Mouse (Mus musculus) small intestine, adult 2 months (tissue): Measurements from ENCODE around the gene Pianp. TPM values are rescaled to one million over a fixed set of nuclear protein-coding genes. Genes with fewer than 3 reads are reported as not detected.

ENCODE experiments used
- H3K27ac ChIP-seq: fragments of 200-500 bp; 2 replicates; pipeline ENCODE4 v1.5.1; 2012; ENCODE audit warnings: low read depth, low read length, control low read depth, inconsistent platforms; ENCODE audit not compliant: insufficient read depth
- H3K27me3 ChIP-seq: fragments of 200-500 bp; 2 replicates; pipeline ENCODE4 v1.6.1; 2012; ENCODE audit warnings: mild to moderate bottlenecking, moderate library complexity, low read length, inconsistent platforms; ENCODE audit not compliant: control insufficient read depth, insufficient read depth
- H3K36me3 ChIP-seq: fragments of 200-500 bp; 2 replicates; pipeline ENCODE4 v1.6.1; 2012; ENCODE audit warnings: mild to moderate bottlenecking, low read length, control low read depth, inconsistent platforms; ENCODE audit not compliant: control insufficient read depth, insufficient read depth
- H3K4me1 ChIP-seq: fragments of 200-500 bp; 2 replicates; pipeline ENCODE4 v1.6.1; 2012; ENCODE audit warnings: low read length, inconsistent platforms, mixed read lengths; ENCODE audit not compliant: control insufficient read depth, insufficient read depth, insufficient read length
- H3K4me3 ChIP-seq: fragments of 200-500 bp; 2 replicates; pipeline ENCODE4 v1.5.1; 2012; ENCODE audit warnings: low read depth, mild to moderate bottlenecking, control low read depth, inconsistent platforms, low read length, moderate library complexity
- CTCF ChIP-seq: fragments of 200-500 bp; IDR thresholded peaks from 2 replicates; pipeline ENCODE4 v1.5.1; 2012; ENCODE audit warnings: low read depth, mild to moderate bottlenecking, control low read depth, inconsistent platforms, low read length, moderate library complexity, mixed read lengths; ENCODE audit not compliant: insufficient replicate concordance, insufficient read length; ENCODE audit errors: extremely low read depth
- POLR2A ChIP-seq: fragments of 200-500 bp; IDR thresholded peaks from 2 replicates; pipeline ENCODE4 v1.6.1; 2012; ENCODE audit warnings: low read depth, mild to moderate bottlenecking, control low read depth, inconsistent platforms, low read length, moderate library complexity
- WGBS: fragments of 180-500 bp; shearing (Covaris S2); methylation state at CpG from one replicate; pipeline ENCODE4 v1.1.7; 2018; 5-methylcytosine and 5-hydroxymethylcytosine counted together
- polyA plus RNA-seq: library from polyadenylated mRNA; depleted of rRNA; stranded (reverse); fragments of >200 nt; gene quantifications from 2 replicates; pipeline ENCODE4 v1.2.3, GENCODE M21; 2012

Pianp gene
- polyA plus RNA-seq, 1 experiment, result 5.0 TPM

DNA sequence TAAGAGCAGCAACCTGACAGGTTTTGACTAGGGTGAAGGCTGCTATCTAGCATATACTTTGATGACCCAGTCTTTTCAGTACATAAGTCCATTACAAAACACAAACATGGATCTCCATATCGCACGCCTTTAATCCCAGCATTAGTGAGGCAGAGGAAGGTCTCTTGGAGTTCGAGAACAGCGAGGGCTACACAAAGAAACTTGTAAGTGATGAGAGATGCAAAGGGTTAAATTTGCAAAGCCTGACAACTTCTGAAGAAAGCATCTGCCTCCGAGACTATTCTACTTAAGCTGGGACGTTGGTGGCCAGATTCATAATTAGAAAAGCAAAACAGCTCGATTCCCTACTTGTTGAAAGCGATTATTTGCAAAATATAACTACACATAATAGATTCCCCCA is 42.6 kb downstream of the Pianp start:
- Histone ChIP-seq H3K27ac (peak overlapping the region; percentile 5; the same call in 1 of the 2 replicates), H3K4me1 (peaks cover 4% of the 10 kb centered on the region; the same call in 1 of the 2 replicates), H3K36me3 (peaks cover 29% of the 10 kb centered on the region), H3K4me3 (no peak overlapping the region; the same call in 1 of the 2 replicates), H3K27me3 (no peaks in the 10 kb centered on the region)
- WGBS, result 6% methylated on average over 8 of the region's 8 CpGs
- TF ChIP-seq POLR2A, result no peak
- TF ChIP-seq CTCF, result no peak

DNA sequence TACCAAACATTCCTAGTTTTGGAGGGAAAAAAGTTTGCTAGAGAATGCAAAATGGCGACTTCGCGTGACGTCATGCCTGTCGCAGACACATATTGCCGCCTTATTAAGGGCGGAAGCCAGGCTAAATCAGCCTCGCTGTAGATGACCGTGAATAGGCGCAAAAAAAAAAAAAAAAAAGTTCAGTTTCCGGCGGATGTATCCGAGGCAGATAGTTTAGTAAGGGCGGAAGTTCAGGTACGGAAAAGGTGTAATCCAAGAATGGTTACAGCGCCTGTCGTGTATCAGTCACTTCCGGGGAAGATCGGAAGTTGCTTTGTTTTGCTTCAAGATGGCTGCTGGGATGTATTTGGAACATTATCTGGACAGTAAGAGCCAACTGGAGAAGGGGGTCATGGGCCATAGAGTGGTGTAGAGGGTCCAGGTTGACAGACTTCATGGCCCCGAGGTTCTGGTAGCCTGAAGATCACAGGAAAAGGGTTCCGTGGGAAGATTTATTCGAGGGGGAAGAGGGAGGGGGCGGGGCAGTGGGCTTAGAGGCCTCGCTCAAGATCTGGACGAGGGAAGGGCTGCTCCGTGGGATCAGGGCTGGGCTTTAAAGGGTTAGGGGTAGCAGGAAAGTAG is 43.1 kb downstream of the Pianp start, which contains the start of gene Ing4:
Gene Ing4, plus strand, starts transcription at position 228 of the 621 bp plus-strand sequence.
- Histone ChIP-seq H3K4me1 (peaks cover 4% of the 10 kb centered on the region; the same call in 1 of the 2 replicates), H3K27me3 (no peaks in the 10 kb centered on the region), H3K27ac (peak within 1 kb of the TSS; percentile 5; the same call in 1 of the 2 replicates), H3K4me3 (peak within 1 kb of the TSS; percentile 77), H3K36me3 (peaks cover 29% of the 10 kb centered on the region)
- TF ChIP-seq CTCF (no peak), POLR2A (no peak)
- WGBS, result under 1% methylated on average over 26 of the region's 26 CpGs

DNA sequence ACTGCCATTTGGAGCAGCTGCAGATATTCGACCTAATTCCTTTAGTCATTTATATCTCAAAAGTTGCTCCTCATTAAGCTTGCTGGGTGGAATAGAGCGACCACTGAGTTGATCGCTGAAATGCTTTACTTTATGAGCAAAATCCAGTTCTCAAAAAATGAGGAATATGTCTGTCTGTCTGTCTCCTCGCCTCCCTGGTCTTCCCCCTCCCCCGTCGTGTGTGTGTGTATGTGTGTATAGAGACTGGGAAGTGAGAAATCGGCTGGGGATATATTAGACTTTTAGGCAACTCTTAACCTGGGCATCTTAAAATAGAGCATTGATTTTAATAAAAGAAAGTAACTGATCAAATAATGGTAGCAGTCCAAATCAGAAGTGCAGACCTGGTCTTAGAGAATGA is 43.7 kb downstream of the Pianp start:
- Histone ChIP-seq H3K4me1 (peaks cover 4% of the 10 kb centered on the region; the same call in 1 of the 2 replicates), H3K4me3 (peak overlapping the region; percentile 77), H3K27ac (no peak overlapping the region), H3K36me3 (peaks cover 28% of the 10 kb centered on the region), H3K27me3 (no peaks in the 10 kb centered on the region)
- WGBS, result 6% methylated on average over 7 of the region's 7 CpGs
- TF ChIP-seq CTCF, result no peak
- TF ChIP-seq POLR2A, result no peak

DNA sequence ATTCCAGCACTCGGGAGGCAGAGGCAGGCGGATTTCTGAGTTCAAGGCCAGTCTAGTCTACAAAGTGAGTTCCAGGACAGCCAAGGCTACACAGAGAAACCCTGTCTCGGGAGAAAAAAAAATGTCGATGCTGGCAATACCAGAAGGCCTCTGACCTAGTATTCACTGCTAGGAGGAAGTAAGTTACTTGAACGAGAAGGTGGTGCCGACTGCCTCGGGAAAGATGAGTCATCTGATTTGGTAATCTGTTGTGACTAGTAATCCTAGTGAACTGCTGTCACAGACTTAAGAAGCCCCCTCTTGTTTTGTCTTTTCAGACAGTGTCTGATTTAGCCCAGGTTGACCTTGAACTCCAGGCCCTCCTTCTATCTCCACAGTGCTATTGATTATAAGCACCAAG is 44.6 kb downstream of the Pianp start:
- 29% methylated on average over 7 of the region's 7 CpGs for WGBS
- TF ChIP-seq POLR2A, result no peak
- TF ChIP-seq CTCF, result no peak
- H3K27ac ChIP-seq, result peak overlapping the region; percentile 71
- no peaks in the 10 kb centered on the region for H3K27me3 ChIP-seq
- H3K4me3 ChIP-seq, result no peak overlapping the region
- peaks cover 20% of the 10 kb centered on the region for H3K36me3 ChIP-seq
- peaks cover 4% of the 10 kb centered on the region; the same call in 1 of the 2 replicates for H3K4me1 ChIP-seq

DNA sequence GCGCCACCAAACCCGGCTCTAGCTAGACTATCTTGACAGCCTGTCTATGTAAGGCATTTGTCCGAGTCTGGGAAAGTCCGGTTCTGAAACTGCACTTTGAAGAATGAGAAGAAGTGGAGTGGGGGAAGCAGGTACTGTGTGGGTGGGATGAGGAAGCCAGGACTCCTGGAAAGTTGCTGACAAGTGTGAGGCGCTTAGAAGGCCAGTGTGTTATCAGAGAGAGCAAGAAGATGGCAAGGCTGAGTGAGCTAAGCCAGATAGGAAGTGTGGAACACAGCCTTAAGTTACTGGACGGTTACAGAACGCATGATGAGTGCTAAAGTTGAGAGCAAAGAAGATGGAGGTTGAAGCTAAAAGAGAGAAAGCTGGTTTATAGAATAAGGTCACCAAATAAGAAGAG is 45.6 kb downstream of the Pianp start:
- no peak overlapping the region for H3K4me3 ChIP-seq
- TF ChIP-seq CTCF (no peak), POLR2A (no peak)
- WGBS, result 87% methylated on average over 7 of the region's 7 CpGs
- H3K36me3 ChIP-seq, result peaks cover 20% of the 10 kb centered on the region
- H3K27me3 ChIP-seq, result no peaks in the 10 kb centered on the region
- H3K27ac ChIP-seq, result no peak overlapping the region
- H3K4me1 ChIP-seq, result peaks cover 4% of the 10 kb centered on the region; the same call in 1 of the 2 replicates

DNA sequence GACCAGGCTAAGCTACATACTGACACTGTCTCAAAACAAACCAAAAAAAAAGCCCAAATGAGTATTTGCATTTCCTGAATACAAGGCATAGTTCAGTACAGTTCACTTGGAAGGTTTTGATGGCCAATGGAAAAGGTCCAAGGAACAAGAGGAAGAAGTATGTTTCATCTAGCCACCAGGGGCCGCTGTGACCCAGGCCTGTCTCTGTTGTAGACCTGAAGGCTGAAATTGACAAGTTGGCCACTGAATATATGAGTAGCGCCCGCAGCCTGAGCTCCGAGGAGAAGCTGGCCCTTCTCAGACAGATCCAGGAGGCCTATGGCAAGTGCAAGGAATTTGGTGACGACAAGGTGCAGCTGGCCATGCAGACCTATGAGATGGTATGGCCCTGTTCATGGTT is 50.2 kb downstream of the Pianp start:
- Histone ChIP-seq H3K4me1 (no peaks in the 10 kb centered on the region), H3K36me3 (peaks cover 55% of the 10 kb centered on the region), H3K4me3 (no peak overlapping the region), H3K27me3 (no peaks in the 10 kb centered on the region), H3K27ac (no peak overlapping the region)
- 20% methylated on average over 5 of the region's 5 CpGs for WGBS
- TF ChIP-seq CTCF (peak; percentile 91; the same call in 1 of the 2 replicates), POLR2A (no peak; the same call in 1 of the 2 replicates)

DNA sequence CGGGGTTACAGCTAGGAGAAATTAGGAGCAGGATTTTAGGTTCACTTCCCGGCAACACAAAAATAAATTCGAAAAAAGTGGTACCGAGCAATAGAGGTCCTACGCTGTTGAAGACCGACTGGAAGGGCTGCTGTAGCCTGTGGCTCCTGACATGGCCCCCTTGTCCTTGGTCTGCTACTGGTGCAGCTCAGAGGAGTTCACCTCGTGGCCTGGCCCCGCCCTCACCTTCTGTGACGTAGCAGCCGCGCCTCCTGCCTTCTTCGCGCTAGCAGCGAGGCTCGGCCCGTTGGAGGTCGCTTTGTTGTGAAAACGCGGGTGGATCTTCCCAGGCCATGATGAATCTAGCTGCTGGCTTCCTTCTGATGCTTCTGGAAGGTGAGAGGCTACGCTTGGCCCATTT is 53.2 kb downstream of the Pianp start, which contains the start of gene Acrbp:
Gene Acrbp, plus strand, starts transcription at position 12 of the 400 bp plus-strand sequence.
- WGBS, result 46% methylated on average over 20 of the region's 20 CpGs
- H3K27ac ChIP-seq, result no peak within 1 kb of the TSS
- H3K27me3 ChIP-seq, result no peaks in the 10 kb centered on the region
- no peak for TF ChIP-seq CTCF
- no peak for TF ChIP-seq POLR2A
- peaks cover 57% of the 10 kb centered on the region for H3K36me3 ChIP-seq
- H3K4me3 ChIP-seq, result no peak within 1 kb of the TSS
- H3K4me1 ChIP-seq, result no peaks in the 10 kb centered on the region
